Mouse (Mus musculus) erythroblast, adult 5-6 weeks (primary cell): ENCODE results near the gene Tent2. TPM values are rescaled to one million over a fixed set of nuclear protein-coding genes. Genes with fewer than 3 reads are reported as not detected.
"Not testable (repeated sequence)": the region's sequence is repeated elsewhere in the genome, so short reads cannot be mapped to it uniquely, and the experiment has no call there.

Experiments used
- ATAC-seq: replicated peaks from 2 replicates; pipeline ENCODE4 v1.8.0; 2016; ENCODE audit warnings: moderate number of reproducible peaks, mild to moderate bottlenecking, moderate TSS enrichment, inconsistent platforms; ENCODE audit not compliant: poor library complexity, low FRiP score, severe bottlenecking
- total RNA-seq, 2 experiments: library from RNA; stranded (forward) in 1 of 2; stranded (reverse) in 1 of 2; fragments of 150-400 nt in 1 of 2; fragments of 200-764, 138-1000 nt in 1 of 2; gene quantifications; 2 replicates each; pipeline versions ENCODE4 v1.2.3 to v1.2.4; 2015 to 2017; ENCODE audit warnings: low replicate concordance in 2 of 2

The Tent2 gene
- total RNA-seq (2015; ENCODE audit: low replicate concordance) (32.1 and 40.3 TPM in 2 replicates), total RNA-seq (2017; ENCODE audit: low replicate concordance) (13.0 and 38.6 TPM in 2 replicates)

GRCm38 (mm10) chr13:93191831-93192645 lies at the start of gene Tent2:
Tent2 (minus strand) TSS chr13:93192385.
- peak; percentile 100 for ATAC-seq

- ATAC-seq: no peak
Observed at GRCm38 (mm10) chr13:93241180-93241579, 49.0 kb upstream of the Tent2 start.

- no peak for ATAC-seq
Observed at GRCm38 (mm10) chr13:93239561-93239960, 47.4 kb upstream of the Tent2 start.

- peak; percentile 57; the same call in 1 of the 2 replicates for ATAC-seq
Observed at GRCm38 (mm10) chr13:93239134-93239533, 46.9 kb upstream of the Tent2 start.

- no peak for ATAC-seq
Observed at GRCm38 (mm10) chr13:93237677-93238398, 45.7 kb upstream of the Tent2 start.

GRCm38 (mm10) chr13:93234267-93235039 lies 42.3 kb upstream of the Tent2 start:
- no peak for ATAC-seq

- ATAC-seq: no peak
Observed at GRCm38 (mm10) chr13:93232335-93232734, 40.1 kb upstream of the Tent2 start.

GRCm38 (mm10) chr13:93231016-93231415 lies 38.8 kb upstream of the Tent2 start:
- no peak for ATAC-seq

GRCm38 (mm10) chr13:93211741-93212140 lies 19.6 kb upstream of the Tent2 start:
- ATAC-seq: no peak

GRCm38 (mm10) chr13:93192646-93193026 lies 451 bp upstream of the Tent2 start:
- ATAC-seq: no peak

GRCm38 (mm10) chr13:93189416-93189815 lies 2.8 kb downstream of the Tent2 start:
- ATAC-seq: no peak

GRCm38 (mm10) chr13:93188738-93189137 lies 3.4 kb downstream of the Tent2 start:
- ATAC-seq: no peak

- ATAC-seq: not testable (repeated sequence)
Observed at GRCm38 (mm10) chr13:93187792-93188191, 4.4 kb downstream of the Tent2 start.

GRCm38 (mm10) chr13:93180351-93180750 lies 11.8 kb downstream of the Tent2 start:
- ATAC-seq: no peak

GRCm38 (mm10) chr13:93179522-93179921 lies 12.7 kb downstream of the Tent2 start:
- no peak for ATAC-seq

- ATAC-seq: no peak
Observed at GRCm38 (mm10) chr13:93177571-93177970, 14.6 kb downstream of the Tent2 start.

GRCm38 (mm10) chr13:93163303-93163702 lies 28.9 kb downstream of the Tent2 start:
- no peak for ATAC-seq

- no peak for ATAC-seq
Observed at GRCm38 (mm10) chr13:93162456-93162855, 29.7 kb downstream of the Tent2 start.

- no peak for ATAC-seq
Observed at GRCm38 (mm10) chr13:93158261-93158660, 33.9 kb downstream of the Tent2 start.

GRCm38 (mm10) chr13:93153280-93153679 lies 38.9 kb downstream of the Tent2 start:
- no peak for ATAC-seq
